Mouse (Mus musculus) G1E (cell line): ENCODE measurements around the gene Kcnma1.

Experiments
- CTCF ChIP-seq: IDR thresholded peaks from 2 replicates; pipeline ENCODE4 v1.5.1; 2012; ENCODE audit warnings: low read depth, low read length, inconsistent platforms, mixed read lengths
- GATA1 ChIP-seq: IDR thresholded peaks from 2 replicates; pipeline ENCODE4 v1.6.1; 2012; ENCODE audit warnings: borderline replicate concordance, low read length, inconsistent platforms, mixed read lengths
- GATA2 ChIP-seq: IDR thresholded peaks from 2 replicates; pipeline ENCODE4 v1.6.1; 2012; ENCODE audit warnings: low read depth, low read length, inconsistent platforms, borderline replicate concordance
- POLR2AphosphoS5 ChIP-seq: IDR thresholded peaks from 2 replicates; pipeline ENCODE4 v1.6.1; 2012; ENCODE audit warnings: low read depth, low read length, inconsistent platforms; ENCODE audit not compliant: insufficient replicate concordance
- TAL1 ChIP-seq: conservative IDR thresholded peaks from 2 replicates; pipeline ENCODE4 v1.6.1; 2012; ENCODE audit warnings: low read depth, low read length, inconsistent platforms, mixed read lengths

GRCm38 (mm10) chr14:23839613-23840012 lies 174.7 kb downstream of the Kcnma1 start:
- TF ChIP-seq CTCF: no peak
- TF ChIP-seq GATA2: no peak
- TF ChIP-seq GATA1: no peak
- no peak for TF ChIP-seq TAL1
- no peak for TF ChIP-seq POLR2AphosphoS5
